Mouse (Mus musculus): Measurements from ENCODE around the gene Ccdc194. TPM values are rescaled to one million over a fixed set of nuclear protein-coding genes. Genes with fewer than 3 reads are reported as not detected.
A peak's percentile ranks its signal among the peaks of the same experiment; 100 is the strongest.

Gene Ccdc194
- polyA plus RNA-seq, 1 experiment from 2014 or later = 0.40 TPM

- WGBS = 12% methylated on average over 13 of the region's 13 CpGs
Measured at GRCm38 (mm10) chr8:71568387-71568937, 43.0 kb upstream of the Ccdc194 start, which contains the start of gene Slc27a1. Slc27a1 (plus strand) TSS chr8:71568882.

DNA sequence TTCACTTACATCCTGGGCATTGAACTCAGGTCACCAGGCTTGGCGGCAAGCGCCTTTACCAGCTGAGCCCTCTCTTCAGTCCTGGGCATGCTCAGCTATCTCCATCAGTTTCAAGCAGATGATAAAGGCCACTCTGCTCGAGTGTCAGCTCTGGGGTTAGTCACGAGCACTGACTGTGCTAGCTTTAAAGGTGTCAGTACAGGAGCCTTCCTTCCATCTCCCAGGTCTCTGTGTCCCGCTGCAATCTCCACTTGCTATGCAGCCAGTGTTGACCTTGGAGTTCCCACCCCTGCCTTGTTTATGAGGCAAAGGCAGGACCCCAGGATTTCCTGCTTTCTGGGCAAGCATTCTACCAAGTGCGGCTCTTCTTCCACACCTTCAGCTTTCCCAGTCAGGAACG, 42.1 kb upstream of the Ccdc194 start:
- H3K9me3 ChIP-seq (ENCODE audit: control insufficient read depth, low read length) = peaks cover 5% of the 10 kb centered on the region
- no peak overlapping the region for H3K9ac ChIP-seq (ENCODE audit: low read length)
- ATAC-seq (ENCODE audit: low FRiP score) (no peak), DNase-seq (ENCODE audit: low spot score, missing footprints) (no peak)
- no peaks in the 10 kb centered on the region for H3K36me3 ChIP-seq (ENCODE audit: control insufficient read depth, insufficient read depth, low read length)
- no peak overlapping the region for H3K4me3 ChIP-seq (ENCODE audit: low read depth, low read length)
- no peak overlapping the region for H3K27ac ChIP-seq (ENCODE audit: low read depth, low read length)
- no peak overlapping the region for H3K4me2 ChIP-seq
- WGBS = 74% methylated on average over 7 of the region's 7 CpGs
- peaks cover 6% of the 10 kb centered on the region for H3K4me1 ChIP-seq (ENCODE audit: control insufficient read depth, insufficient read depth, low read length)
- H3K27me3 ChIP-seq (ENCODE audit: control insufficient read depth, insufficient read depth, low read length) = peaks cover 10% of the 10 kb centered on the region

More at GRCm38 (mm10) chr8:71568387-71568937, 43.0 kb upstream of the Ccdc194 start, which contains the start of gene Slc27a1:
- H3K9me3 ChIP-seq (ENCODE audit: control insufficient read depth, low read length) = peaks cover 5% of the 10 kb centered on the region
- peak within 1 kb of the TSS; percentile 29 for H3K9ac ChIP-seq (ENCODE audit: low read length)
- H3K4me2 ChIP-seq = peak within 1 kb of the TSS; percentile 90
- no peaks in the 10 kb centered on the region for H3K36me3 ChIP-seq (ENCODE audit: control insufficient read depth, insufficient read depth, low read length)
- DNase-seq (ENCODE audit: low spot score, missing footprints) = peak; percentile 86
- H3K4me3 ChIP-seq (ENCODE audit: low read depth, low read length) = peak within 1 kb of the TSS; percentile 45
- peaks cover 6% of the 10 kb centered on the region for H3K4me1 ChIP-seq (ENCODE audit: control insufficient read depth, insufficient read depth, low read length)
- no peak for ATAC-seq (ENCODE audit: low FRiP score)
- no peak within 1 kb of the TSS for H3K27ac ChIP-seq (ENCODE audit: low read depth, low read length)
- 0 out of 2 replicates have a peak, but pooled peaks cover 3% of the 10 kb centered on the region for H3K27me3 ChIP-seq (ENCODE audit: control insufficient read depth, insufficient read depth, low read length)

DNA sequence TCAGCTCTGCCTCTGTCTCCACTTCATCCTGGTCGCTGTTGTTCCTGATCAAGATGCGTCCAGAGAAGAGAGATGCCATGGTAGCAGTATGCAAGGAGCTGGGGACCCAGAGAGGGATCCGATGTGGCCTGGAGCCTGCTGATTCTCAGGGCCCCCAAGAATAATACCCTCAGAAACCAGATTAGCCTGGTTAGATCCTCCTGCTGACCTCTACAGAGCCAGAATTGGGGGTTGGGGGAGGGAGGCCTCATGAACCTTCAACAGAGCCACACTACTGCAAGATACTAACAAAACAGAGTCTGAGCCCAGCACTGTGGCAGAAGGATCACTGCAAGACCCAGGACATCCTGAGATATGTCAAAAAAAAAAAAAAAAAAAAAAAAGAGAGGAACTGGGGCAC, 41.0 kb upstream of the Ccdc194 start, which contains the start of gene Nxnl1:
TSS of gene Nxnl1 (minus strand) at position 101 of the 400 bp plus-strand sequence.
- 45% methylated on average over 3 of the region's 3 CpGs for WGBS
- no peak within 1 kb of the TSS for H3K4me2 ChIP-seq
- H3K4me1 ChIP-seq (ENCODE audit: control insufficient read depth, insufficient read depth, low read length) = peaks cover 6% of the 10 kb centered on the region
- peaks cover 21% of the 10 kb centered on the region for H3K27me3 ChIP-seq (ENCODE audit: control insufficient read depth, insufficient read depth, low read length)
- no peak within 1 kb of the TSS for H3K27ac ChIP-seq (ENCODE audit: low read depth, low read length)
- DNase-seq (ENCODE audit: low spot score, missing footprints) = no peak
- H3K4me3 ChIP-seq (ENCODE audit: low read depth, low read length) = no peak within 1 kb of the TSS
- no peaks in the 10 kb centered on the region for H3K36me3 ChIP-seq (ENCODE audit: control insufficient read depth, insufficient read depth, low read length)
- ATAC-seq (ENCODE audit: low FRiP score) = no peak
- peaks cover 5% of the 10 kb centered on the region for H3K9me3 ChIP-seq (ENCODE audit: control insufficient read depth, low read length)
- H3K9ac ChIP-seq (ENCODE audit: low read length) = no peak within 1 kb of the TSS

- no peak overlapping the region for H3K9ac ChIP-seq (ENCODE audit: low read length)
- no peak for ATAC-seq (ENCODE audit: low FRiP score)
Measured at GRCm38 (mm10) chr8:71563992-71564391, 38.5 kb upstream of the Ccdc194 start.

GRCm38 (mm10) chr8:71562751-71563150, 37.2 kb upstream of the Ccdc194 start:
- H3K4me2 ChIP-seq = peak overlapping the region; percentile 34
- DNase-seq (ENCODE audit: low spot score, missing footprints) (peak; percentile 95), ATAC-seq (ENCODE audit: low FRiP score) (peak; percentile 59)
- H3K27me3 ChIP-seq (ENCODE audit: control insufficient read depth, insufficient read depth, low read length) = peaks cover 53% of the 10 kb centered on the region
- under 1% methylated on average over 33 of the region's 33 CpGs for WGBS
- H3K9me3 ChIP-seq (ENCODE audit: control insufficient read depth, low read length) = peaks cover 5% of the 10 kb centered on the region
- no peaks in the 10 kb centered on the region for H3K4me1 ChIP-seq (ENCODE audit: control insufficient read depth, insufficient read depth, low read length)
- no peaks in the 10 kb centered on the region for H3K36me3 ChIP-seq (ENCODE audit: control insufficient read depth, insufficient read depth, low read length)
- no peak overlapping the region for H3K4me3 ChIP-seq (ENCODE audit: low read depth, low read length)
- H3K27ac ChIP-seq (ENCODE audit: low read depth, low read length) = no peak overlapping the region
- H3K9ac ChIP-seq (ENCODE audit: low read length) = no peak overlapping the region

More at GRCm38 (mm10) chr8:71563992-71564391, 38.5 kb upstream of the Ccdc194 start:
- no peak overlapping the region for H3K4me2 ChIP-seq
- H3K27me3 ChIP-seq (ENCODE audit: control insufficient read depth, insufficient read depth, low read length) = peaks cover 43% of the 10 kb centered on the region
- 90% methylated on average over 4 of the region's 4 CpGs for WGBS
- no peak overlapping the region for H3K27ac ChIP-seq (ENCODE audit: low read depth, low read length)
- H3K4me3 ChIP-seq (ENCODE audit: low read depth, low read length) = no peak overlapping the region
- H3K36me3 ChIP-seq (ENCODE audit: control insufficient read depth, insufficient read depth, low read length) = no peaks in the 10 kb centered on the region
- H3K4me1 ChIP-seq (ENCODE audit: control insufficient read depth, insufficient read depth, low read length) = no peaks in the 10 kb centered on the region
- DNase-seq (ENCODE audit: low spot score, missing footprints) = peak; percentile 84
- H3K9me3 ChIP-seq (ENCODE audit: control insufficient read depth, low read length) = peaks cover 5% of the 10 kb centered on the region

DNA sequence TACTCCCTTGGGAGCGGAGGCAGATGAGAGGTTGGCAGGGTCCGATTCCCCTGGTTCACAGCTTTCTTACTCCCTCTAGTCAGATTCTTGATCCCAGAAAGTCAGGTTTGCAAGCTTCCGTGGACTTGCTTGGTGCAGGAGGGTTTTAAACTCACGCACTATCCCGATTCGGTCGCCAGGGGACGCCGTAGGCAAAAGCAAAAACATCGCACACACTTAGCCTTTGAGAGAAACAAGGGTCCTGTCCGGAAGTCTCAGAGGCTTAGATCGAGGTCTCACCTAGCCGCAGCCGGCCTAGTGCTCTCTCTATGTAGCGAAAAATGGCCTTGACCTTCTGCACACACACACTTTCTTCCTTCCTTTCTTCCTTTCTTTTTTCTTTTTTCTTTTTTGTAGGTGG, 35.9 kb upstream of the Ccdc194 start:
- Histone ChIP-seq H3K4me1 (ENCODE audit: control insufficient read depth, insufficient read depth, low read length) (no peaks in the 10 kb centered on the region), H3K27ac (ENCODE audit: low read depth, low read length) (no peak overlapping the region), H3K9ac (ENCODE audit: low read length) (no peak overlapping the region), H3K4me3 (ENCODE audit: low read depth, low read length) (no peak overlapping the region), H3K27me3 (ENCODE audit: control insufficient read depth, insufficient read depth, low read length) (peaks cover 65% of the 10 kb centered on the region), H3K9me3 (ENCODE audit: control insufficient read depth, low read length) (peaks cover 5% of the 10 kb centered on the region), H3K4me2 (no peak overlapping the region), H3K36me3 (ENCODE audit: control insufficient read depth, insufficient read depth, low read length) (no peaks in the 10 kb centered on the region)
- WGBS = 4% methylated on average over 15 of the region's 15 CpGs
- peak; percentile 97 for DNase-seq (ENCODE audit: low spot score, missing footprints)
- 0 out of 2 replicates have a peak, but pooled peaks have one; percentile 20 for ATAC-seq (ENCODE audit: low FRiP score)

DNA sequence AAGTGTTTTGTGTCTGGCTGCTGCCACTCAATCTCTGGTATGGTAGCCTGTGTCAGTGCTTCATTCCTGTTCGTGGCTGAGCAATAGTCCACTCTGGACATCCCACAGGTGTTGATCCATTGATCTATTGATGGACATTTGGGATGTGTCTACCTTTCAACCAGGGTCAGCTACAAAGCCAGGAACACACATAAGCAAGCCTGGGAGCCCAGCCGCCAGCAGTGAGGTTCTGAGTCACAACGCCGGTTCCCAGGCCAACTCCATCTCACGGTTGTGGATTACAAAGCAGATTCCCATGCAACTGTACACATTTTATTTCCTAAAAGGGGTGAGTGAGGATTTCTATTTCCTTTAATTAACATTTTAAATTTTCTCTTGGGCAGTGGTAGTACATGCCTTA, 35.3 kb upstream of the Ccdc194 start:
- Histone ChIP-seq H3K4me3 (ENCODE audit: low read depth, low read length) (no peak overlapping the region), H3K36me3 (ENCODE audit: control insufficient read depth, insufficient read depth, low read length) (no peaks in the 10 kb centered on the region), H3K9ac (ENCODE audit: low read length) (no peak overlapping the region), H3K4me2 (no peak overlapping the region), H3K27ac (ENCODE audit: low read depth, low read length) (no peak overlapping the region), H3K27me3 (ENCODE audit: control insufficient read depth, insufficient read depth, low read length) (peaks cover 67% of the 10 kb centered on the region), H3K4me1 (ENCODE audit: control insufficient read depth, insufficient read depth, low read length) (no peaks in the 10 kb centered on the region), H3K9me3 (ENCODE audit: control insufficient read depth, low read length) (peaks cover 5% of the 10 kb centered on the region)
- whole genome bisulfite sequencing = 82% methylated on average over 5 of the region's 5 CpGs
- ATAC-seq (ENCODE audit: low FRiP score) (no peak), DNase-seq (ENCODE audit: low spot score, missing footprints) (no peak)

- no peaks in the 10 kb centered on the region for H3K36me3 ChIP-seq (ENCODE audit: control insufficient read depth, insufficient read depth, low read length)
- no peaks in the 10 kb centered on the region for H3K4me1 ChIP-seq (ENCODE audit: control insufficient read depth, insufficient read depth, low read length)
- H3K9ac ChIP-seq (ENCODE audit: low read length) = no peak overlapping the region
- H3K27me3 ChIP-seq (ENCODE audit: control insufficient read depth, insufficient read depth, low read length) = peaks cover 69% of the 10 kb centered on the region
- 78% methylated on average over 3 of the region's 3 CpGs for WGBS
- ATAC-seq (ENCODE audit: low FRiP score) = no peak
- no peak overlapping the region for H3K4me3 ChIP-seq (ENCODE audit: low read depth, low read length)
- no peak for DNase-seq (ENCODE audit: low spot score, missing footprints)
- no peak overlapping the region for H3K4me2 ChIP-seq
- H3K9me3 ChIP-seq (ENCODE audit: control insufficient read depth, low read length) = peaks cover 5% of the 10 kb centered on the region
- H3K27ac ChIP-seq (ENCODE audit: low read depth, low read length) = no peak overlapping the region
Measured at GRCm38 (mm10) chr8:71560071-71560470, 34.6 kb upstream of the Ccdc194 start.

GRCm38 (mm10) chr8:71558958-71559690, 33.6 kb upstream of the Ccdc194 start:
- no peak overlapping the region for H3K9ac ChIP-seq (ENCODE audit: low read length)
- DNase-seq (ENCODE audit: low spot score, missing footprints) (peak; percentile 88), ATAC-seq (ENCODE audit: low FRiP score) (peak; percentile 53)
- H3K27ac ChIP-seq (ENCODE audit: low read depth, low read length) = no peak overlapping the region
- no peaks in the 10 kb centered on the region for H3K36me3 ChIP-seq (ENCODE audit: control insufficient read depth, insufficient read depth, low read length)
- WGBS = 1% methylated on average over 24 of the region's 24 CpGs
- no peaks in the 10 kb centered on the region for H3K4me1 ChIP-seq (ENCODE audit: control insufficient read depth, insufficient read depth, low read length)
- H3K4me3 ChIP-seq (ENCODE audit: low read depth, low read length) = peak overlapping the region; percentile 19
- peaks cover 2% of the 10 kb centered on the region for H3K9me3 ChIP-seq (ENCODE audit: control insufficient read depth, low read length)
- peaks cover 69% of the 10 kb centered on the region for H3K27me3 ChIP-seq (ENCODE audit: control insufficient read depth, insufficient read depth, low read length)
- H3K4me2 ChIP-seq = peak overlapping the region; percentile 41
